Mouse (Mus musculus) testis, adult 2 months (tissue): Measurements from ENCODE around the gene Plaur.

ENCODE experiments used
- CTCF ChIP-seq: fragments of 200-500 bp; IDR thresholded peaks from 2 replicates; pipeline ENCODE4 v1.5.1; 2012; ENCODE audit warnings: low read depth, mild to moderate bottlenecking, inconsistent platforms, low read length, moderate library complexity; ENCODE audit not compliant: control insufficient read depth, insufficient read depth, insufficient replicate concordance
- POLR2A ChIP-seq: fragments of 200-500 bp; IDR thresholded peaks from 2 replicates; pipeline ENCODE4 v1.6.1; 2012; ENCODE audit warnings: low read depth, mild to moderate bottlenecking, inconsistent platforms, low read length, moderate library complexity; ENCODE audit not compliant: control insufficient read depth

DNA sequence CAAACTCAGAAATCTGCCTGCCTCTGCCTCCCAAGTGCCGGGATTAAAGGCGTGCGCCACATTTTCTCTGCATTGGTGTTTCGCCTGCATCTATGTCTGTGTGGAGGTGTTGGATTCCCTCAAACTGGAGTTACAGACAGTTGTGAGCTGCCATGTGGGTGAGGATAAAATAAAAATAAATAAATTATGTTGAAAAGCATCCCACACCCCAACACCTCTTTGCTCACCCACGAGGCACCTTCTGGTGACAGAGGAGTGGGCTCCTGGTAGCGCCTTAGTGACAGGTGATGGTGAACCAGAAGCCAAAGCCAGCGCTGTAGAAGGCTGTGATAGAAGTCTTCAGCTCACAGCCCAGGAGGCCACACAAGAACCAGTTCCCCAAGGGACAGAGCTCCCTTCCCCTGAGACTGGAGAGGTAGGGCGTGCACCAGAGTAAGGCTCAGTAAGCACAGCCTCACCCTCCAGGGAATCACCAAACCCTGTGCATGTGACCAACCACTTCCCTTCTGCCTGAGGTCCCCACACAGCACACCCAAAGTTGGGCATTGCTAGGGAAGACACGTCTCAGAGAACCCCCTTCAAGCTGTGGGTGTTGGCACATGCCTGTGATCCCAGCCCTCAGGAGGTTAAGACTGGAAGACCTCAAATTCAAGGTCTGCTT, 16.9 kb upstream of the Plaur start:
- TF ChIP-seq CTCF (no peak), POLR2A (no peak)
